Comparison of ENCODE assay signal across 19 mouse cellular contexts in the genomic region with DNA sequence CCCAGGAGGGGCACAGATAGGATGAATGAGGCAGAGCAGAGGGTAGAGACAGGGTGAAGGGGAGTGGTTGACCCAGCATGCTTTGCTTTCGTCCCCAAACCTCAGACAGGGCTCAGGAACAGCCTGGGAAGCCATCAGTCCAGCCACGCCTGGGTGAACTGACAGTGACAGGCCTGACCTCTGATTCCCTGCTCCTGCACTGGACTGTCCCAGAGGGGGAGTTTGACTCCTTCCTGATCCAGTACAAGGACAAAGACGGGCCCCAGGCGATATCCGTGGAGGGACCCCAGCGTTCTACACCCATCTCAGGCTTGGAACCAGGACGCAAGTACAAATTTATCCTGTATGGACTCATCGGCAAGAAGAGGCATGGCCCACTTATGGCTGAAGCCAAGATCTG. TPM values are rescaled to one million over a fixed set of nuclear protein-coding genes. Genes with fewer than 3 reads are reported as not detected.
"Had no signal": no experiment of that assay in that cellular context is flagged by ENCODE, and none has a peak within 500 bp of the region (broad histone marks: within the 10 kb centered on the region; RNA-seq: fewer than 3 reads in every experiment).

No protein-coding gene starts in this region.

- DNase-seq: kidney, adult 11 months; kidney, postnatal 14 days; left cerebral cortex, postnatal 4 days; lung, embryonic 14.5 days; lung, postnatal 36 days; midbrain, embryonic 14.5 days; retina, postnatal 1 day; right cerebral cortex, postnatal 4 days; spleen, adult 18-20 months; thymus, adult 2 months; thymus, postnatal 25 days had no signal

- H3K9ac ChIP-seq: kidney, embryonic 15.5 days; limb, embryonic 13.5 days; liver, embryonic 14.5 days; lung, embryonic 14.5 days; neural tube, embryonic 15.5 days had no signal

- H3K27ac ChIP-seq: kidney, embryonic 15.5 days; limb, embryonic 13.5 days; liver, embryonic 14.5 days; midbrain, embryonic 10.5 days; neural tube, embryonic 15.5 days had no signal

- H3K36me3 ChIP-seq: kidney, embryonic 15.5 days; limb, embryonic 13.5 days; midbrain, embryonic 10.5 days; neural tube, embryonic 15.5 days had no signal

- H3K4me3 ChIP-seq: kidney, embryonic 15.5 days; limb, embryonic 13.5 days; midbrain, embryonic 10.5 days; myocyte; neural tube, embryonic 15.5 days had no signal

- H3K9me3 ChIP-seq: kidney, embryonic 15.5 days; limb, embryonic 13.5 days; neural tube, embryonic 15.5 days had no signal

- H3K4me2 ChIP-seq: kidney, embryonic 15.5 days; limb, embryonic 13.5 days; lung, embryonic 14.5 days; neural tube, embryonic 15.5 days had no signal

RNA-seq across cellular contexts. Expression of gene Tnxb, which starts 12.8 kb away (rescaled TPM):
- total RNA-seq: megakaryocyte progenitor cell, adult 5-6 weeks had no signal
- polyA plus RNA-seq: midbrain, embryonic 10.5 days had no signal

RNA-seq across cellular contexts. Expression of gene Prrt1, which starts 53.8 kb away (rescaled TPM):
- total RNA-seq: liver, adult 2 months had no signal
- polyA plus RNA-seq: myocyte had no signal
